Mouse (Mus musculus): ENCODE measurements around the gene Abcc3. TPM values are rescaled to one million over a fixed set of nuclear protein-coding genes. Genes with fewer than 3 reads are reported as not detected.
"Not testable (repeated sequence)": the region's sequence is repeated elsewhere in the genome, so short reads cannot be mapped to it uniquely, and the experiment has no call there.

Gene Abcc3
- total RNA-seq, 2 experiments from 2014 or later = 1.4 to 2.4 TPM

DNA sequence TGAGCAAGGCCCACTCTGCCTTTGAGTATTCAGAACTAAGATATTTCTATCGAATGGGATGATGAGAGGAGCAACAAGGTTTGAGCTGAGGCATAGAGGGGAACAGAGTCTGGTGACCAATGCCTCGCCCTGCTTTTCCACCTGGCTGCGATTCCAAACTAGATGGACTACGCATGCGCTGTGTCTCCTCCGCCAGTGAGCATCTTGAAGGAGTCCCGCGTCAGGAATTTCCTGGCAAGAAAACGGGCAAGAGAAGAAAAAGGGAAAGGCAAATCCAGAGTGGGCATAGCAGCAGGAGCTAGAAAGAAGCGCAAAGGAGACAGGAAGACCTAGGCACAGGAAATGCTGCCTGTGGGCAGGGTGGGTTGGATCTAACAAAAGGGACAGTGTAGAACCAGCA, 11.0 kb upstream of the Abcc3 start:
- DNase-seq (ENCODE audit: low spot score in 2 of 2) = no peak

GRCm38 (mm10) chr11:94402731-94403130, 9.9 kb upstream of the Abcc3 start:
- DNase-seq (ENCODE audit: low spot score in 2 of 2) = no peak

GRCm38 (mm10) chr11:94402029-94402428, 9.2 kb upstream of the Abcc3 start:
- not testable (repeated sequence) for DNase-seq (ENCODE audit: low spot score in 2 of 2)

DNA sequence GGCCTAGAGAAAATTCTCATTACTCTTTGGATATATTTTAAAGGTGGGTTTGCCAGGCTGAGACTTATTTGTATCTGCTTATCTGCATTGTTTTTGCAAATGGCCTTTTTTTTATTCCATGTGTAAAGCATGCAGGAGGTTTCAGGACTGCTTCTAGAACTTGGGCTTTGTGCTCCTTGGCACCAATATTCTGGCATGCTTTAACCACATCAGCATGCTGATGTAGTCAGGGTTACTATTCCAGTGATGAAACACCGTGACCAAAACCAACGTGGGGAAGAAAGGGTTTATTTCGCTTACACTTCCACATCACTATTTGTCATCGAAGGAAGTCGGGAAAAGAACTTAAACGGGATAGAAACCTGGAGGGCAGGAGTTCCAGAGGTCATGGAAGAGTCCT, 8.2 kb upstream of the Abcc3 start:
- no peak for DNase-seq (ENCODE audit: low spot score in 2 of 2)

DNA sequence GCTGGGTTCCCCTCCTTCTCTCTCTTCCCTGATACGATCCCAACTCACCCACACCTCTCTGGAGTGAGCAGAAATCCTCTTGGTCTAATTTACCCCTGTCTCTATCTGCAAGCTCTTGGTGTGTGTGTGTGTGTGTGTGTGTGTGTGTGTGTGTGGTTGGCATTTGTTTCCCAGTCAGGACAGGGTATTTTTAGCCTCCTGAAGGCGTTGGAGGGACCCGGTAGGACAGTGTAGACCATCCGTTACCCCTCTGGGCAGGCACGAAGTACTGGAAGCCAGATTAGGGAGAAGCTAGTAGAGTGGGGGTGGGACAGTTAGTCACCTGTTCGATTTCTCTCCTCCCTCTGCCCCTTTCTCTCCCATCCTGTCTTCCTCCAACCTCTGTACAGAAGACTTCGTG, 1.3 kb upstream of the Abcc3 start:
- DNase-seq (ENCODE audit: low spot score in 2 of 2) = no peak

DNA sequence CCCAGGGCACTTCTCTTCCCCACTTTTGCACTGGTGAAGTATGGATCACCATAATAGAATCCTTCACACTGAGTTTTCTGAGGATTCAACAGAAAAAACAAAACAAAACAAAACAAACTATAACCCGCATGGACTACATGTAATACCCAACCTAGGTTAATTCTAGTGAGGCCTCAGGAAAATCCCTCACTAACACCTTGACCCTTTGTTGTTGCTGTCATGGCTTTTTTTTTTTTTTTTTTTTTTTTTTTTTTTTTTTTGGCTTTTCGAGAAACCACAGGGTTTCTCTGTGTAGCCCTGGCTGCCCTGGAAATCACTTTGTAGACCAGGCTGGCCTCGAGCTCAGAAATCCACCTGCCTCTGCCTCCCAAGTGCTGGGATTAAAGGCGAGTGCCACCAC, 693 bp upstream of the Abcc3 start:
- DNase-seq (ENCODE audit: low spot score in 2 of 2) = not testable (repeated sequence)

- no peak for DNase-seq (ENCODE audit: low spot score in 2 of 2)
These were observed 1.1 kb downstream of the Abcc3 start for GRCm38 (mm10) chr11:94391661-94392060.

- no peak for DNase-seq (ENCODE audit: low spot score in 2 of 2)
These were observed 2.0 kb downstream of the Abcc3 start for GRCm38 (mm10) chr11:94390825-94391224.

GRCm38 (mm10) chr11:94389724-94390396, 2.9 kb downstream of the Abcc3 start:
- DNase-seq (ENCODE audit: low spot score in 2 of 2) = no peak

DNA sequence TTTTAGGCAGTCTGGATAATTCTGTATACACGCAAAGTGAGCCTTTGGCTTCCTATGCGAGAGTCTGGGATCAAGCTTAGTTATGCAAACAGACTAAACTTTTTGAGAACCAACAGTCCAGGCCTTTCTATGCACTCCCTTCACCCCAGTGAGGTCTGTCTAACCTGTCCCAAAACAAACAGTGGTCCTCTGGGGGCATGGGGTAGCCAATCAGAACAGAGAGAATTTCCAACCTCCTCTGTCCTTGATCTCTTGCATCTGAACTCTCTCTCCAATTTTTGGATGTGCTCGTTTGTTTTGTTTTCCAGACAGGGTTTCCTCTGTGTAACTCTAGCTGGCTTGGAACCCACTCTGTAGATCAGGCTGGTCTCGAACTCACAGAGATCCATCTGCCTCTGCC, 3.8 kb downstream of the Abcc3 start:
- DNase-seq (ENCODE audit: low spot score in 2 of 2) = no peak

DNA sequence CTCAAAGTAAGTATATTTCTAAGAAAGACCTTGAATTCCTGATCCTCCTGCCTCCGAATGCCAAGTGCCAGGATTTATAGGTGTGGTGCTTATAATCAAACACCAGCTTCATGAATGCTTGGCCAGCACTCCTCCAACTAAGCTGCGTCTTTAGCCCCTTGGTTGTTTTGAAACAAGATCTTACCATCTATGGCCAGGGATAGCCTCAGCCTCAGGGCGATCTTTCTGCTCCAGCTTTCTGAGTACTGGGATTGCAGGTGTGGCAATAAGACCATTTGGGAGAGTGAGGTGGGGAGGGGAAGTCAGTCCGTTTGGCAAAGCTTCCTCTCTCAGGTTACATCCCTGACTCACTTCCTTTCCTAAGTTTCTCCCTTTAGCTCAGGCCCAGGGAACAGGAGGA, 5.0 kb downstream of the Abcc3 start:
- DNase-seq (ENCODE audit: low spot score in 2 of 2) = no peak

DNA sequence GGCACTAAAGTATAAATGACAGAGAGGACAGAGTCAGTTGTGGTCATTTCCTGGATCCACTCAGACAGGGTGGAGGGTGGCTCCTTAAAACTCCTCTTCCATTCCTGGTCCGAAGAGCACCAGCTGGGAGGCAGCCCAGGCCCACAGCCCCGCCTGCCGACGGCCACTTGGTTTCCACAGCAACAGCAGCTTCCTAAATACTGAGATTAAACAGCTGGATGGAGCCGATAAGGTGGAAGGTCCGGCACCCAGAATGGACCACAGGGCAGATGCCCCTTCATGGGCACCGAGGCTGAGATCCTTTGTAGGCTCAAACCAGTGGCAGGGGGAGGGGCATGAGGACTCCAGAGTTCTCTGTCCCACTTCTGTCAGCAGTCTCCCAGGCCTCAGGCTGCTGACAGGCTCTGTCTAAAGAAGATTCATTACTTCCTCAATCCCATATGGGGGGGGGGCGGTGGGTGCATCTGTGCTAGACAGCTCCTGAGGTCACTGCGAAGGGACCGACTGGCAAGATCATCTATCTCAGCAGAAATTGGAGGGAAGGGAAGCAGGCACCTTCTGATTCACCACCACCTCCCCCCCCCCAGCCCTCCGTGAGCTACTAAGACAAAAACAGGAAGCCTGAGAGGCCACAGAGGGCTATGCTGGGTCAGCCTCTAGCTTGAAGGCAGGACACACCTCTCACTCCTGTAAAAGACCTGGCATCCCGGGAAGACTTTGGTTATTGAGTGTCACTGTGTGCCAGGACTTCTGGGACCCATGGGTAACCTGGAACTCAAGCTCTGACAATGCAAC, 6.6 kb downstream of the Abcc3 start:
- no peak for DNase-seq (ENCODE audit: low spot score in 2 of 2)

DNA sequence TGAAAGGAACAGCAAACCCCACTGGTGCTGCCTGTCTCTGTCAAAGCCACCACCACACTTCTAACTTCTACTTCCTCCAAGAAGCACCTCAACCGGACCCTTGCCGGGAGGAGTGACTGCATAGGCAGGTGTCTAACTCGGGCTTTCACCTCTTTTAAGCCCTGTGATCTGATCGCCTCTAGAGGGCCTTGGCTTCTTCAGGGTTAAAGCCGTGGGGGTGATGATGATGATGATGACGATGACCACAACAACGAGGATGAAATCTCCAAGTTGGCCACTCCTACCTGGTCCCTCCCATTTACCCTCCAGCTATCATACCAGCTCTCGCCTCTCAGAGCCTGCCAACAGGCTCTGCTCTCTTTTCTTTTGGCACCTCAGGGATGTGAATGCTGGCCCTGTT, 13.1 kb downstream of the Abcc3 start:
- no peak for DNase-seq (ENCODE audit: low spot score in 2 of 2)

DNA sequence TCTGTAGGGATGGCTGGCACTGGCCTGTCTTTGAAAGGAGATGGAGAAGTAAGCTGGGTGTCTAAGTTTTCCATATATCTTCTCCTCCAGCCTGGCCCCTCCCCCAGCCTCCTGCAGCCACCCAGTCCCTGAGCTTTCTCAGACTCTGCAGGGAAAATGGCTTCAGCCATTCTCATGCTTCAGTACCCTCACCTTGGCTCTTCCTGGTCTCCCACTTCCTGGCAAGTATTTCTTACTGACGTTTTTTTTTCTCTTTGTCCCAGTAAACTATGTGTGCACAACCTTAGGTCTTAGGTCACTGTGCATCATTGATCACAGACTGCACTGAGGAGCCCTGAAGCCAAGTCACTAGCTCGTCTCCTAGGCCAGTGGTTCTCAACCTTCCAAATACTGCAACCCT, 13.7 kb downstream of the Abcc3 start:
- no peak for DNase-seq (ENCODE audit: low spot score in 2 of 2)

GRCm38 (mm10) chr11:94374276-94374948, 18.4 kb downstream of the Abcc3 start:
- no peak for DNase-seq (ENCODE audit: low spot score in 2 of 2)

- DNase-seq (ENCODE audit: low spot score in 2 of 2) = no peak
These were observed 22.0 kb downstream of the Abcc3 start for GRCm38 (mm10) chr11:94370809-94371208.

GRCm38 (mm10) chr11:94369981-94370380, 22.8 kb downstream of the Abcc3 start:
- DNase-seq (ENCODE audit: low spot score in 2 of 2) = no peak

DNA sequence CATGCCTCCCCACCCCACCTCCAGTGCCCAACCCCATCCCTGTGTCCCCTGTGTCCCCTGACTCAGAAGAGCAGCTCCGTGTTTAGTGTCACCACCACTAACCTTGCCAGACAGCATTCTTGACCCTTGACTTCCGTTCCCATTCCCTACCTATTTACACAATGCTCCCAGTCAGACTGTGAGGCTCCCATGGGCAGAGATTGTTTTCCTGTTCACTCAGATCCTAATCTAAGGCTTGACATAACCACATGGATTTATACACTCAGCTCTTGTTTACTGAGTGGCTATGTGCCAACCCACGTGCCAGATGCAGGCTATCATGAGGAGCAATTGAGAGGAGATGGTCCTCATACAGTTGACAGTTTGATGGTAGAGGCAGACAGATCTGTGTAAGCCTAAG, 27.5 kb downstream of the Abcc3 start:
- no peak for DNase-seq (ENCODE audit: low spot score in 2 of 2)

DNA sequence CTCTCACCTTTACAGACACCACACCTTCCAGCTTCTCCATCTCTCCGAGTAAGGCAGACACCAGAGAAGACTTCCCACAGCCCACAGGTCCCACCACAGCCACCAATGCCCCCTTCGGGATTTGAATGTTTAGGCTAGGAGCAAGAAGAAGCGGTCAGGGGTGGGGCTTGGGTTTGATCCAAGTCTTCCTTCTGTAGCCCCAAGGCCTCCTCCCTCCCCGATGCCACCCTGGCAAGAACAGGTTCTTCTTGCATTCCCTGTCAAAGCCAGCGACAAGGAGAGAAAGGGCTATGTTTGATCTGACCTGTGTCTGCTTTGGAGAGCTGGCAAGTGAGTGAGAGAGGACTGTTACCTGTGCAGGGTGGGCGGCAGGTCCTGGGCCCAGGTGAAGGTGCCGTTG, 29.1 kb downstream of the Abcc3 start:
- no peak for DNase-seq (ENCODE audit: low spot score in 2 of 2)

DNA sequence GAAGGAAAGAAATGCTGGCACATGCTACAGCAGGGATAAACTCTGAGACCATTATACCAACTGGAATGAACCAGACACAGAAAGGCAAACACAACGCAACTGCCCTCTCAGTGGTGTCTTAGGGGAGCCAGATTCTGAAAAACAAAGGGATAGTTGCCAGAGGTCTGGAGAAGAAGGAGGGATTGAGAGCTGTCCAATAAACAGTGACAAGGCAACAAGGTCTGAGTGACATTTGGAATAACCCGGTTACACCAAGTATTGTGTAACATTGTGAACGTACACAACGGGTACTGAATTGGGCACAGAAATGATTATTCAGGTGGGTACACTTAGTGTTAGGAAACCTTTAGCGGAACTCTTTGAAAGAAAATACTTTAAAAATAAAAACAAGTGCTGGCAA, 30.7 kb downstream of the Abcc3 start:
- DNase-seq (ENCODE audit: low spot score in 2 of 2) = no peak

DNA sequence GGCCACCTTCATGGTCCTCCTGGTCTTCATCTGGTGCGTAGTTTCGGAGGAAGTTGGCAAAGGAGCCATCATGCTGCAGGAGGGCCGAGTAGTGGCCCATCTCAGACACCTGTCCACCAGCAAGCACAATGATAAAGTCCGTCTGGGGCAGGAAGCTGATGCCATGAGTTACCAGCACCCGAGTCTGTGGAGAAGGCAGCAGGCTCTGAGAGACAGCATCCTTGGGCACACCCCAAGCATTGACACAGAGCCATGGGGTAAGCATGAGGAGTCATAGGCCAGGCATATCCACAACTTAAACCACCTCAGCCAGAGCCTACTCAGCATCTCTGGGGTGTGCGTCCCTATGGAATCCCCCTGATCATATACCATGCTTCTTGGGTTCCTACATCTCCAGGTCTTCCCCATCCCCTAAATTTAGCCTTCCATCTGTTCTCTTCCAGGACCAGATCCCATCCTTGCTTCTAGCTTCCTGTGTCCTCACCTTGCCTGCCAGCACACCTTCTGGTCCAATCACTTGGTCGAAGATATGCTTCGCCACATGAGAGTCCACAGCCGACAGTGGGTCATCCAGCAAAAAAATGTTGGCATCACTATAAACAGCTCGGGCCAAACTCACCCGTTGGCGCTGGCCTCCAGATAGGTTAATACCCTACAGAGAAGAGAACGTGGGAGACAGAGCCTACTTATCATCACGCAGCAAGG, 31.5 kb downstream of the Abcc3 start:
- DNase-seq (ENCODE audit: low spot score in 2 of 2) = no peak

DNA sequence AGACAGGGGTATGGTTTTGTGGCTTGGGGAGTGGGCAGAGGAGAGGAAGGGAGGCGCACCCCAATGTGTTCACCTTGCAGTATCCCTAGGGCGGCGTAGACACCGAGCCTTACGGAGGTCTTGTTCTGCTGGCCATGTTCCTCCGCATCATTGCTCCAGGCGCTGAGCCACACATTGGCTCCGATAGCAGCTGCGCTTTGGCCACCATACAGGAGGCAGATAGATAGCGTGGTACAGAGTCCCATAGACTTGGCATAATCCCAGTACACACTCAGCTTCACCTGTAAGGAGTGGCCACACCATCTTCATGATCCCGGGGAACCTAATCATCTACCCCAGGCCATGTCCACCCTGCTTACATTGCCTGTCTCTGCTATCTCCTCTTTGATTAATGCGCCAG, 33.6 kb downstream of the Abcc3 start:
- DNase-seq (ENCODE audit: low spot score in 2 of 2) = no peak
